Mouse (Mus musculus): ENCODE measurements around the gene Prkcz.

Gene Prkcz

GRCm38 (mm10) chr4:155217241-155218103, 143.7 kb downstream of the Prkcz start:
- DNase-seq: peak in 1 of 2 experiments; percentile 50

GRCm38 (mm10) chr4:155215773-155216630, 145.2 kb downstream of the Prkcz start:
- no peak for DNase-seq

GRCm38 (mm10) chr4:155215203-155215602, 146.0 kb downstream of the Prkcz start:
- peak in 1 of 2 experiments; percentile 41 for DNase-seq

GRCm38 (mm10) chr4:155214793-155215192, 146.4 kb downstream of the Prkcz start:
- peak in 1 of 2 experiments; percentile 11 for DNase-seq

- peak in 1 of 2 experiments; percentile 11 for DNase-seq
These were observed 147.0 kb downstream of the Prkcz start for GRCm38 (mm10) chr4:155214188-155214587.

GRCm38 (mm10) chr4:155213752-155214054, 147.5 kb downstream of the Prkcz start:
- no peak for DNase-seq

GRCm38 (mm10) chr4:155213052-155213751, 148.0 kb downstream of the Prkcz start:
- DNase-seq: peak; percentile 66 to 80

Data from cerebellum, postnatal 10 days (tissue).